Mouse (Mus musculus) lung, embryonic 15.5 days (tissue): ENCODE data around the gene Samd14. TPM values are rescaled to one million over a fixed set of nuclear protein-coding genes. Genes with fewer than 3 reads are reported as not detected.
"Not testable (repeated sequence)": the region's sequence is repeated elsewhere in the genome, so short reads cannot be mapped to it uniquely, and the experiment has no call there.

Source experiments
- ATAC-seq: fragments of 200-750 bp; cut with Nextera tagmentation; 2 replicates; pipeline ENCODE4 v1.8.0; 2017; ENCODE audit warnings: moderate number of reproducible peaks, borderline replicate concordance; ENCODE audit not compliant: low FRiP score, low TSS enrichment; ENCODE audit errors: extremely low read depth
- H3K27ac ChIP-seq: fragments of 300-500 bp; sonication (generic); 2 replicates; pipeline ENCODE4 v1.5.1; 2015; ENCODE audit warnings: moderate library complexity, mild to moderate bottlenecking, inconsistent platforms
- H3K27me3 ChIP-seq: fragments of 300-500 bp; sonication (generic); 2 replicates; pipeline ENCODE4 v1.6.1; 2015; ENCODE audit warnings: inconsistent platforms
- H3K36me3 ChIP-seq: fragments of 300-500 bp; sonication (generic); 2 replicates; pipeline ENCODE4 v1.6.1; 2015; ENCODE audit warnings: inconsistent platforms
- H3K4me1 ChIP-seq: fragments of 300-500 bp; sonication (generic); 2 replicates; pipeline ENCODE4 v1.6.1; 2015; ENCODE audit warnings: inconsistent platforms
- H3K4me2 ChIP-seq: fragments of 300-500 bp; sonication (generic); 2 replicates; pipeline ENCODE4 v1.6.1; 2015; ENCODE audit warnings: inconsistent platforms, mild to moderate bottlenecking, moderate library complexity
- H3K4me3 ChIP-seq: fragments of 300-500 bp; sonication (generic); 2 replicates; pipeline ENCODE4 v1.5.1; 2015; ENCODE audit warnings: mild to moderate bottlenecking, inconsistent platforms
- H3K9ac ChIP-seq: fragments of 300-500 bp; sonication (generic); 2 replicates; pipeline ENCODE4 v1.6.1; 2015; ENCODE audit warnings: inconsistent platforms
- H3K9me3 ChIP-seq: fragments of 300-500 bp; sonication (generic); 2 replicates; pipeline ENCODE4 v1.6.1; 2016; ENCODE audit warnings: inconsistent platforms
- WGBS: fragments of 180-500 bp; shearing (Covaris S2); methylation state at CpG from one replicate; pipeline ENCODE4 v1.1.7; 2015; 5-methylcytosine and 5-hydroxymethylcytosine counted together
- polyA plus RNA-seq: library from polyadenylated mRNA; unstranded; fragments of >200 nt; fragmentation: Nextera tagmentation; extraction: Ambion mirVana; gene quantifications from 2 replicates; pipeline ENCODE4 v1.2.1, GENCODE M21; 2015

The Samd14 gene
- polyA plus RNA-seq, result 17.1 and 17.4 TPM in 2 replicates

DNA sequence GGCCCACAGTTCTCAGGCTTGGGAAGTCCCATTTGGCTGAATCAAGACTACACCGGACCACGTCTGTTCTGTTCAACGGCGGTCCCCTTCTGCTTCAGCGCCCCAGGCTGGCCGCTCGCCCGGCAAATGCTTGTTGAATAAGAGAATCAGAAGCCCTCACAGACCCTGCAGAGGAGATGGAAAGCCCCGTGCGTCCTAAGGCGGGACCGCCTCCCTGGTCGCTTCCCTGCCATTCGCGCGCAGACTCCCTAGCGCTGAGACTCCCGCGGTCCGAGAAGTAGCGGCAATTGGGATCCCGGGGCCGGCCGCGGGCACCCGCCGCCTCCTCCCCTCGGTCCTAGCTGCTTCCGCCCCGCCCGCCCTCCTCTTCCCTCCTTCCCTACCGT lies at the start of gene Samd14:
Gene Samd14, plus strand, starts transcription at position 251 of the 386 bp plus-strand sequence.
- under 1% methylated on average over 32 of the region's 32 CpGs for WGBS
- no peaks in the 10 kb centered on the region for H3K27me3 ChIP-seq
- H3K9ac ChIP-seq, result peak within 1 kb of the TSS; percentile 78
- H3K9me3 ChIP-seq, result no peaks in the 10 kb centered on the region
- peaks cover 8% of the 10 kb centered on the region for H3K36me3 ChIP-seq
- peaks cover 42% of the 10 kb centered on the region for H3K4me1 ChIP-seq
- peak within 1 kb of the TSS; percentile 96 for H3K4me2 ChIP-seq
- H3K4me3 ChIP-seq, result peak within 1 kb of the TSS; percentile 74
- peak within 1 kb of the TSS; percentile 95 for H3K27ac ChIP-seq
- ATAC-seq, result peak; percentile 68

DNA sequence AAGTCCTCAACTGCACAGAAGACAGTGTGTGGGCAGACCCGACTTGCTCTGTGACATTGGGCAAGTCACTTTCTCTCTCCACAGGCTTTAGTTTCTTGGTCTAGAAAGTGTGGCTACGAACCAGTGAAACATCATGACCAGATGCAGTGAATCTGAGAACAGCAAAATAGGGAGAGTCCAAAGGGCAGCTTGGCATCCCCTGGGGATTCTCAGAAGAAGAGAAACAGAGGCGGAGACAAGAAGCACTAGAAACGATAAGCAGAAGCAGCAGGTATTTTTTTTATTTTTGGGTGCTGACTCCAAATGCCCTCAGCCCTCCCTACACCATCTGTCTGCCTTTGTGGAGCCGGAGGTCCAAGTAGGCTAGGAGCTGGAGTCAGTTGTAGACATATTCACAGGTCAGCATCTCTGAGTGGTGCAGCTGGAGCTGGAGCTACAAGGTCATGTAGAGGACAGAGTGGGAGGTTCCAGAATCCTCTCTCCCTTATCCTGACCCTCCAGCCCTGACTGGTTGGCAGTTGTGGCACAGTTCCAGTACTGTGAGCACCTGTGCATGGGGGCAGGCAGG lies 47.1 kb upstream of the Samd14 start:
- H3K27ac ChIP-seq, result no peak overlapping the region
- no peaks in the 10 kb centered on the region for H3K9me3 ChIP-seq
- no peaks in the 10 kb centered on the region for H3K36me3 ChIP-seq
- H3K4me1 ChIP-seq, result peaks cover 28% of the 10 kb centered on the region
- WGBS, result 54% methylated on average over 5 of the region's 5 CpGs
- no peak overlapping the region for H3K9ac ChIP-seq
- H3K27me3 ChIP-seq, result no peaks in the 10 kb centered on the region
- no peak overlapping the region for H3K4me3 ChIP-seq
- no peak for ATAC-seq
- no peak overlapping the region for H3K4me2 ChIP-seq

- H3K4me1 ChIP-seq, result 0 out of 2 replicates have a peak, but pooled peaks cover 7% of the 10 kb centered on the region
- H3K9me3 ChIP-seq, result no peaks in the 10 kb centered on the region
- H3K27ac ChIP-seq, result no peak within 1 kb of the TSS
- 31% methylated on average over 4 of the region's 4 CpGs for WGBS
- no peaks in the 10 kb centered on the region for H3K27me3 ChIP-seq
- H3K4me2 ChIP-seq, result no peak within 1 kb of the TSS
- no peak within 1 kb of the TSS for H3K9ac ChIP-seq
- H3K4me3 ChIP-seq, result no peak within 1 kb of the TSS
- H3K36me3 ChIP-seq, result no peaks in the 10 kb centered on the region
- no peak for ATAC-seq
Measured at GRCm38 (mm10) chr11:94967419-94967818, 42.3 kb upstream of the Samd14 start, which contains the start of gene Hils1. TSS of gene Hils1 (plus strand) at chr11:94967593.

- Histone ChIP-seq H3K4me3 (no peak overlapping the region), H3K27me3 (no peaks in the 10 kb centered on the region), H3K9ac (no peak overlapping the region), H3K9me3 (no peaks in the 10 kb centered on the region), H3K36me3 (no peaks in the 10 kb centered on the region), H3K4me1 (no peaks in the 10 kb centered on the region), H3K4me2 (no peak overlapping the region), H3K27ac (no peak overlapping the region)
- 77% methylated on average over 7 of the region's 7 CpGs for WGBS
- ATAC-seq, result no peak
Measured at GRCm38 (mm10) chr11:94968187-94968586, 41.5 kb upstream of the Samd14 start.

DNA sequence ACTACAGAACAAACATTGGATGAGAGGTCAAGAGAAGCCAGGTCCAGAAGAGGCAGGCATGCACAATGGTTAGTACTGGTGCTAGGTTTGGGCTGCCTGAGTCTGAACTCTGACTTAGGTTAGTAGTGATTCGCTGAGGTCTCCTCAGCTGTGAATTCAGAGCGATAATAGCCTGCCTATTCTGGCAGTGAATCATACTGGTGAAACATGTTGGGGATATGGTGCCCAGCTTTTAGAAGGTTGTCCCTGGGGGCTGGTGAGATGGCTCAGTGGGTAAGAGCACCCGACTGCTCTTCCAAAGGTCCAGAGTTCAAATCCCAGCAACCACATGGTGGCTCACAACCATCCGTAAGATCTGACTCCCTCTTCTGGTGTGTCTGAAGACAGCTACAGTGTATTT lies 40.0 kb upstream of the Samd14 start:
- H3K4me1 ChIP-seq, H3K36me3 ChIP-seq, H3K27ac ChIP-seq, H3K4me3 ChIP-seq, H3K9ac ChIP-seq, H3K4me2 ChIP-seq, H3K9me3 ChIP-seq, H3K27me3 ChIP-seq, ATAC-seq: not testable (repeated sequence)
- WGBS, result 84% methylated on average over 4 of the region's 4 CpGs

- ATAC-seq, result peak; percentile 43
- Histone ChIP-seq H3K9ac (no peak overlapping the region), H3K27ac (no peak overlapping the region), H3K4me1 (no peaks in the 10 kb centered on the region), H3K36me3 (no peaks in the 10 kb centered on the region), H3K9me3 (no peaks in the 10 kb centered on the region), H3K27me3 (no peaks in the 10 kb centered on the region), H3K4me2 (no peak overlapping the region), H3K4me3 (no peak overlapping the region)
- WGBS, result 54% methylated on average over 15 of the region's 15 CpGs
Measured at GRCm38 (mm10) chr11:94970210-94970943, 39.3 kb upstream of the Samd14 start.

DNA sequence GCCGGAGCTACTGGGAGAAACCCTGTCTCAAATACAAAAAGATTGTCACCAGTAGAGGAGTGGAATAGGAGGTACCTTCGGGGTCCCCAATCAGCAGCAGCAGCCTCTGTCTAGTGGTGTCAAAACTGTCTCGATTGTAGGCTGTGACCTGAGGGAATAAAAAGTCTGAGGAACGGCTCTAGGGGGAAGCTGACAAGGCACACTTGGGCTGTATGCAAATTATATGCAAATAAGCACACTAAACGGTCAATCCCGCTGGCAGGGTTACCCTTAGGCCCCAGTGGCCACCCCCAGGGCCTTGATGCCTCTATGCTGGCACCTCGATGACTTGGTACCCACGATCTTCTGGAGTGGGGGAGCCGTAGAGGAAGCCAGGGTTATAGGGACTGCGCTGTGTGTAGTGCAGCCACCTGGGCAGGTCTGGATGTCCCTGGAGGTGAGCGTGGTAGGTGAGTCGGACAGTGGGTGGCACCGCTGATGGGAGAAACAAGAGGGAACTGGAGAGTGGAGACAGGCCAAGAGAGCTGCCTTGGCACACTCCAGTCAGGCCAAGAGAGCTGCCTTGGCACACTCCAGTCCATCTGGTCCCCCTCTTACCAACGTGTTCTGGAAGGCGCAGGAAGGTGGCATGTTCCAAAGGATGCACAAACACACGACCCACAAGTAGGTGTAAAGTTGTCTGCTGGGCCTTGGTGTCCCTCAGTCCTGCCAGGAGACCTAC lies 37.6 kb upstream of the Samd14 start:
- Histone ChIP-seq H3K9ac (no peak overlapping the region), H3K27ac (no peak overlapping the region), H3K9me3 (no peaks in the 10 kb centered on the region), H3K27me3 (no peaks in the 10 kb centered on the region; the same call in 1 of the 2 replicates), H3K36me3 (no peaks in the 10 kb centered on the region), H3K4me3 (no peak overlapping the region), H3K4me1 (no peaks in the 10 kb centered on the region), H3K4me2 (no peak overlapping the region)
- no peak for ATAC-seq
- 63% methylated on average over 16 of the region's 16 CpGs for WGBS

GRCm38 (mm10) chr11:94972887-94973286 lies 36.8 kb upstream of the Samd14 start:
- WGBS, result 51% methylated on average over 5 of the region's 5 CpGs
- Histone ChIP-seq H3K4me3 (no peak overlapping the region), H3K27me3 (no peaks in the 10 kb centered on the region; the same call in 1 of the 2 replicates), H3K4me2 (no peak overlapping the region), H3K9me3 (no peaks in the 10 kb centered on the region), H3K4me1 (no peaks in the 10 kb centered on the region), H3K36me3 (no peaks in the 10 kb centered on the region), H3K9ac (no peak overlapping the region), H3K27ac (no peak overlapping the region)
- ATAC-seq, result no peak

- no peak overlapping the region for H3K4me3 ChIP-seq
- no peak for ATAC-seq
Measured at GRCm38 (mm10) chr11:94973313-94973712, 36.4 kb upstream of the Samd14 start.

DNA sequence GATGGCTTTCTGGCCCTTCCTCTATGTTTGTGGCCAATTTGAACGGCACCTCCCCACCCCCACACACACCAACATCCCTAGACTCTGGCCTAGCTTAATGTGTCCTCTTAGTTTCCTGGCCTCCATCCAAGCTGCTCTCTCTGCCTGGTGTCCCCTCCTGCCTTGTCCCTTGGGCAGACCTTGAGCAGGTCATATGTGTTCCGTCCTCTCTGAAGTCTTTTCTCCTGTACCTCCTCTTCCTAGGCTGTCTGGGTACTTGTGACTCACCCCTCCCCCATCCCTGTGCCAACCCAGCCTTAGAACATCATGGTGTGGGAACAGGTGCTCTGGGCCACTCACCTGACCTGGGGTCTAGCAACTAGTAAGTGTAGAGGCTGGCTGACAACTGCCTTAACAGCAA lies 34.7 kb upstream of the Samd14 start:
- H3K36me3 ChIP-seq, result no peaks in the 10 kb centered on the region
- ATAC-seq, result no peak
- H3K27me3 ChIP-seq, result no peaks in the 10 kb centered on the region; the same call in 1 of the 2 replicates
- no peak overlapping the region for H3K4me2 ChIP-seq
- no peaks in the 10 kb centered on the region for H3K9me3 ChIP-seq
- no peak overlapping the region for H3K27ac ChIP-seq
- 50% methylated on average over 2 of the region's 2 CpGs for WGBS
- peaks cover 15% of the 10 kb centered on the region; the same call in 1 of the 2 replicates for H3K4me1 ChIP-seq
- H3K9ac ChIP-seq, result no peak overlapping the region
- no peak overlapping the region for H3K4me3 ChIP-seq

More at GRCm38 (mm10) chr11:94973313-94973712, 36.4 kb upstream of the Samd14 start:
- H3K9ac ChIP-seq, result no peak overlapping the region
- no peaks in the 10 kb centered on the region for H3K36me3 ChIP-seq
- 0 out of 2 replicates have a peak, but pooled peaks cover 1% of the 10 kb centered on the region for H3K4me1 ChIP-seq
- no peak overlapping the region for H3K4me2 ChIP-seq
- H3K9me3 ChIP-seq, result no peaks in the 10 kb centered on the region
- WGBS, result 51% methylated on average over 4 of the region's 4 CpGs
- no peak overlapping the region for H3K27ac ChIP-seq
- H3K27me3 ChIP-seq, result no peaks in the 10 kb centered on the region; the same call in 1 of the 2 replicates

DNA sequence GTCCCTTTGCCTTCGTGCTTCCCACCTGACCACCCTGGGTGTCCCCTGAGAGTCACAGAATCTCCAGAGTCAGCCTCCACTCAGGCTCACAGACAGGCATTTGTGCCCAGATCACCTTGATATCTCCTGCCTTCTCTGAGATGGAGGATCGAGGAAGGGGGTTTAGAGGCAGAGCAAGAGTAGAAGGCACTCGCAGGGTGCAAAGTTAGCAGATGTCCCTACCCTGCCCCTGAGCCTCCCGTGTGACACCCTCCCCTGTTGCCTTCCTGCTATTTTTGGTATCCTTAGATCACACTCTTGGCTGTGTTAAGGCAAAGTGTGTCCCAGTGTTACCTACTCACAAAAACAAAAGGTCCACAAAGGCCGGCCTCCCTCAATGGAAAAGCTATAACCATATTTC lies 33.5 kb upstream of the Samd14 start, which contains the start of gene Sgca:
Gene Sgca, minus strand, starts transcription at position 129 of the 400 bp plus-strand sequence.
- Histone ChIP-seq H3K4me3 (no peak within 1 kb of the TSS), H3K4me1 (peaks cover 15% of the 10 kb centered on the region; the same call in 1 of the 2 replicates), H3K27me3 (no peaks in the 10 kb centered on the region; the same call in 1 of the 2 replicates), H3K9me3 (no peaks in the 10 kb centered on the region), H3K9ac (no peak within 1 kb of the TSS), H3K36me3 (no peaks in the 10 kb centered on the region), H3K4me2 (no peak within 1 kb of the TSS), H3K27ac (no peak within 1 kb of the TSS)
- 60% methylated on average over 5 of the region's 5 CpGs for WGBS
- ATAC-seq, result no peak
